Mouse (Mus musculus): ENCODE data around the gene B230217C12Rik. TPM values are rescaled to one million over a fixed set of nuclear protein-coding genes. Genes with fewer than 3 reads are reported as not detected.

Gene B230217C12Rik
- polyA plus RNA-seq, 1 experiment from 2014 or later = 1.1 TPM

GRCm38 (mm10) chr11:97802495-97802894, 38.1 kb upstream of the B230217C12Rik start:
- Histone ChIP-seq H3K4me2 (replicated peaks; ENCODE audit: low read depth) (peak overlapping the region; percentile 74), H3K9ac (ENCODE audit: low read length) (no peak overlapping the region)

GRCm38 (mm10) chr11:97803847-97804246, 36.7 kb upstream of the B230217C12Rik start:
- Histone ChIP-seq H3K4me2 (replicated peaks; ENCODE audit: low read depth) (peak overlapping the region; percentile 20; the same call in 1 of the 2 replicates), H3K9ac (ENCODE audit: low read length) (no peak overlapping the region), H3K4me1 (replicated peaks; ENCODE audit: control insufficient read depth, insufficient read depth) (peaks cover 38% of the 10 kb centered on the region), H3K9me3 (ENCODE audit: control insufficient read depth, low read length) (no peaks in the 10 kb centered on the region), H3K27me3 (ENCODE audit: control insufficient read depth, insufficient read depth, low read length) (no peaks in the 10 kb centered on the region), H3K36me3 (ENCODE audit: control insufficient read depth, insufficient read depth, low read length) (peaks cover 4% of the 10 kb centered on the region; the same call in 1 of the 2 replicates), H3K27ac (replicated peaks) (peak overlapping the region; percentile 81), H3K4me3 (ENCODE audit: low read depth, low read length) (no peak overlapping the region)
- WGBS = 53% methylated on average over 5 of the region's 5 CpGs
- DNase-seq (ENCODE audit: low spot score) (peak; percentile 66), ATAC-seq (ENCODE audit: low FRiP score, low TSS enrichment) (peak; percentile 38; the same call in 1 of the 2 replicates)
- no peak for TF ChIP-seq EP300 (optimal IDR thresholded peaks at IDR 0.05)
- TF ChIP-seq CTCF (IDR thresholded peaks at IDR 0.05; ENCODE audit: low read depth) = no peak

More at GRCm38 (mm10) chr11:97802495-97802894, 38.1 kb upstream of the B230217C12Rik start:
- Histone ChIP-seq H3K27me3 (ENCODE audit: control insufficient read depth, insufficient read depth, low read length) (no peaks in the 10 kb centered on the region), H3K4me3 (ENCODE audit: low read depth, low read length) (0 out of 2 replicates have a peak overlapping the region, but pooled peaks have one; percentile 19), H3K36me3 (ENCODE audit: control insufficient read depth, insufficient read depth, low read length) (peaks cover 4% of the 10 kb centered on the region; the same call in 1 of the 2 replicates), H3K9me3 (ENCODE audit: control insufficient read depth, low read length) (no peaks in the 10 kb centered on the region), H3K27ac (replicated peaks) (peak overlapping the region; percentile 98), H3K4me1 (replicated peaks; ENCODE audit: control insufficient read depth, insufficient read depth) (peaks cover 28% of the 10 kb centered on the region)
- WGBS = 23% methylated on average over 6 of the region's 6 CpGs
- no peak for ATAC-seq (ENCODE audit: low FRiP score, low TSS enrichment)
- DNase-seq (ENCODE audit: low spot score) = no peak
- TF ChIP-seq CTCF (IDR thresholded peaks at IDR 0.05; ENCODE audit: low read depth) (no peak), EP300 (optimal IDR thresholded peaks at IDR 0.05) (no peak)

- TF ChIP-seq CTCF (IDR thresholded peaks at IDR 0.05; ENCODE audit: low read depth) = no peak
- no peak for TF ChIP-seq EP300 (optimal IDR thresholded peaks at IDR 0.05)
- peak overlapping the region; percentile 9; the same call in 1 of the 2 replicates for H3K9ac ChIP-seq (ENCODE audit: low read length)
- H3K36me3 ChIP-seq (ENCODE audit: control insufficient read depth, insufficient read depth, low read length) = peaks cover 6% of the 10 kb centered on the region; the same call in 1 of the 2 replicates
- H3K4me2 ChIP-seq (replicated peaks; ENCODE audit: low read depth) = peak overlapping the region; percentile 45
- no peaks in the 10 kb centered on the region for H3K27me3 ChIP-seq (ENCODE audit: control insufficient read depth, insufficient read depth, low read length)
- no peaks in the 10 kb centered on the region for H3K9me3 ChIP-seq (ENCODE audit: control insufficient read depth, low read length)
- 20% methylated on average over 9 of the region's 9 CpGs for WGBS
- ATAC-seq (ENCODE audit: low FRiP score, low TSS enrichment) (no peak), DNase-seq (ENCODE audit: low spot score) (no peak)
- peaks cover 49% of the 10 kb centered on the region for H3K4me1 ChIP-seq (replicated peaks; ENCODE audit: control insufficient read depth, insufficient read depth)
- 0 out of 2 replicates have a peak overlapping the region, but pooled peaks have one; percentile 13 for H3K4me3 ChIP-seq (ENCODE audit: low read depth, low read length)
- H3K27ac ChIP-seq (replicated peaks) = peak overlapping the region; percentile 81
Measured at GRCm38 (mm10) chr11:97804841-97805661, 35.5 kb upstream of the B230217C12Rik start.

GRCm38 (mm10) chr11:97805662-97806612, 34.6 kb upstream of the B230217C12Rik start:
- TF ChIP-seq CTCF (IDR thresholded peaks at IDR 0.05; ENCODE audit: low read depth) (no peak), EP300 (optimal IDR thresholded peaks at IDR 0.05) (no peak)
- DNase-seq (ENCODE audit: low spot score) (no peak), ATAC-seq (ENCODE audit: low FRiP score, low TSS enrichment) (0 out of 2 replicates have a peak, but pooled peaks have one; percentile 1)
- 24% methylated on average over 15 of the region's 15 CpGs for whole genome bisulfite sequencing
- H3K4me1 ChIP-seq (replicated peaks; ENCODE audit: control insufficient read depth, insufficient read depth) = peaks cover 49% of the 10 kb centered on the region
- peaks cover 6% of the 10 kb centered on the region; the same call in 1 of the 2 replicates for H3K36me3 ChIP-seq (ENCODE audit: control insufficient read depth, insufficient read depth, low read length)
- peak overlapping the region; percentile 81 for H3K27ac ChIP-seq (replicated peaks)
- H3K9me3 ChIP-seq (ENCODE audit: control insufficient read depth, low read length) = no peaks in the 10 kb centered on the region
- peak overlapping the region; percentile 4; the same call in 1 of the 2 replicates for H3K4me3 ChIP-seq (ENCODE audit: low read depth, low read length)
- H3K4me2 ChIP-seq (replicated peaks; ENCODE audit: low read depth) = peak overlapping the region; percentile 45
- 0 out of 2 replicates have a peak overlapping the region, but pooled peaks have one; percentile 9 for H3K9ac ChIP-seq (ENCODE audit: low read length)
- no peaks in the 10 kb centered on the region for H3K27me3 ChIP-seq (ENCODE audit: control insufficient read depth, insufficient read depth, low read length)

- TF ChIP-seq CTCF (IDR thresholded peaks at IDR 0.05; ENCODE audit: low read depth) = no peak
- TF ChIP-seq EP300 (optimal IDR thresholded peaks at IDR 0.05) = no peak
- Histone ChIP-seq H3K27ac (replicated peaks) (peak overlapping the region; percentile 81), H3K4me2 (replicated peaks; ENCODE audit: low read depth) (peak overlapping the region; percentile 45), H3K9ac (ENCODE audit: low read length) (no peak overlapping the region), H3K4me1 (replicated peaks; ENCODE audit: control insufficient read depth, insufficient read depth) (peaks cover 49% of the 10 kb centered on the region), H3K36me3 (ENCODE audit: control insufficient read depth, insufficient read depth, low read length) (peaks cover 6% of the 10 kb centered on the region; the same call in 1 of the 2 replicates), H3K27me3 (ENCODE audit: control insufficient read depth, insufficient read depth, low read length) (no peaks in the 10 kb centered on the region), H3K9me3 (ENCODE audit: control insufficient read depth, low read length) (no peaks in the 10 kb centered on the region), H3K4me3 (ENCODE audit: low read depth, low read length) (no peak overlapping the region)
- DNase-seq (ENCODE audit: low spot score) = no peak
- ATAC-seq (ENCODE audit: low FRiP score, low TSS enrichment) = no peak
- WGBS = 57% methylated on average over 7 of the region's 7 CpGs
Measured at GRCm38 (mm10) chr11:97806613-97806964, 34.0 kb upstream of the B230217C12Rik start.

Measured in stomach, postnatal 0 days (tissue).